Mouse (Mus musculus): Measurements from ENCODE around the gene Ldhb. TPM values are rescaled to one million over a fixed set of nuclear protein-coding genes. Genes with fewer than 3 reads are reported as not detected.
A peak's percentile ranks its signal among the peaks of the same experiment; 100 is the strongest.
"Not testable (repeated sequence)": the region's sequence is repeated elsewhere in the genome, so short reads cannot be mapped to it uniquely, and the experiment has no call there.

Gene Ldhb
- polyA plus RNA-seq, 1 experiment from 2014 or later, result 577 TPM

DNA sequence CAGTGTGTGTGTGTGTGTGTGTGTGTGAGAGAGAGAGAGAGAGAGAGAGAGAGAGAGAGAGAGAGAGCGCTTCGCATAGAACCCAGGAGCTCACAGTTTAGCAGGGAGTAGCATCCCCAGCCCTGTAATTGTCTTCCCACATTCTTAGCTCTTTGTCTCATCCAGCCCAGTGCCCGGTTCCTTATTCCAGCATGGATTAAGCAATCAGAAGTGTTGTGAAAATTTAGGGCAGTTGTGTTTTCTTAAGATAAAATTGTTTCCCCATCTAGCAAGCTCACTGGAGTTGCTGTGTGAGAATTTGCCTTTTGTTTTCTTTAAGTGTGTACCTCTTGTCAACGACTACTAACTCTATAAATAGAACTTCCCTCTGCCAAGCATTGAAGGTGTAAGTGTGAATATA, 906 bp upstream of the Ldhb start:
- no peaks in the 10 kb centered on the region for H3K9me3 ChIP-seq
- H3K36me3 ChIP-seq (replicated peaks), result peaks cover 19% of the 10 kb centered on the region
- 11% methylated on average over 4 of the region's 4 CpGs for WGBS
- no peak for DNase-seq (ENCODE audit: low spot score)
- peak overlapping the region; percentile 84 for H3K27ac ChIP-seq (replicated peaks)
- H3K4me3 ChIP-seq, result peak overlapping the region; percentile 67; the same call in 1 of the 2 replicates
- H3K27me3 ChIP-seq (replicated peaks; ENCODE audit: low read depth, poor library complexity, severe bottlenecking), result peaks cover 37% of the 10 kb centered on the region
- peaks cover 72% of the 10 kb centered on the region for H3K4me1 ChIP-seq

DNA sequence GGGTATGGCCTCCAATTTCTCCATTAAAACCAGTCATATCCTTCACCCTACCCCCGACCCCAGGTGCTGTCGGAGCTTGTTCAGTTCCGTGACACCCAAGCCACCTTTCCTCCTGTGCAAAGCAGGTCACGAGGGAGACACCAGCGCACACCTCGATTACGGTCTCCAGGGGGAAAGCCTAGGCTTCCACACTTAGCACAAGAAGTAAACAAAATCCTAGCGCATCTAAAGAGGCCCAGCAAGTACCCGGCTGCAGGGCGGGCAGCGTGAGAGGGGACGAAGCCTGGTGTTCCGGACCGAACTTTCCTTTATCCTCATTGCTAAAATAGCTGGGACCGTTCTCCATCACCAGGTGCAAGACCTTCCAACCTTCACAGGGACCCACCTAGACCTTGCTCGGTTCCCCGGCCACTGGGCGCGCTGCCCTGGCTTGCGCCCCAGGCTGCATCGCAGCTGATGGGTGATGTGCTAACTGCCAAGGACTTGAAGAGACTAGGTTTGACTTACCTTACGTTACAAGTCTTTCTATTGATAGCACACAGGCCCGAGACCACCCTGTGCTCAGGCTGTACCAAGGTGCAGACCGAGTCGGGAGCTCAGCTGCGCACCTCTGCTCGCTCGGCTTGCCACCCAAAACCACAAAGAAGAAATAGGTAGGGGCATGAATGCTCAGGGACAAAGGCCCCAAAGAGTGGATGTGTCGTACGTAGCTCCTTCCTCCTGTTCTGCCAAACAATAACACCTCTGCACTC, 548 bp downstream of the Ldhb start:
- Histone ChIP-seq H3K27me3 (replicated peaks; ENCODE audit: low read depth, poor library complexity, severe bottlenecking) (peaks cover 31% of the 10 kb centered on the region), H3K9me3 (no peaks in the 10 kb centered on the region), H3K4me3 (peak overlapping the region; percentile 67), H3K4me1 (peaks cover 69% of the 10 kb centered on the region), H3K27ac (replicated peaks) (peak overlapping the region; percentile 84), H3K36me3 (replicated peaks) (peaks cover 34% of the 10 kb centered on the region)
- WGBS, result under 1% methylated on average over 30 of the region's 30 CpGs
- DNase-seq (ENCODE audit: low spot score), result no peak

DNA sequence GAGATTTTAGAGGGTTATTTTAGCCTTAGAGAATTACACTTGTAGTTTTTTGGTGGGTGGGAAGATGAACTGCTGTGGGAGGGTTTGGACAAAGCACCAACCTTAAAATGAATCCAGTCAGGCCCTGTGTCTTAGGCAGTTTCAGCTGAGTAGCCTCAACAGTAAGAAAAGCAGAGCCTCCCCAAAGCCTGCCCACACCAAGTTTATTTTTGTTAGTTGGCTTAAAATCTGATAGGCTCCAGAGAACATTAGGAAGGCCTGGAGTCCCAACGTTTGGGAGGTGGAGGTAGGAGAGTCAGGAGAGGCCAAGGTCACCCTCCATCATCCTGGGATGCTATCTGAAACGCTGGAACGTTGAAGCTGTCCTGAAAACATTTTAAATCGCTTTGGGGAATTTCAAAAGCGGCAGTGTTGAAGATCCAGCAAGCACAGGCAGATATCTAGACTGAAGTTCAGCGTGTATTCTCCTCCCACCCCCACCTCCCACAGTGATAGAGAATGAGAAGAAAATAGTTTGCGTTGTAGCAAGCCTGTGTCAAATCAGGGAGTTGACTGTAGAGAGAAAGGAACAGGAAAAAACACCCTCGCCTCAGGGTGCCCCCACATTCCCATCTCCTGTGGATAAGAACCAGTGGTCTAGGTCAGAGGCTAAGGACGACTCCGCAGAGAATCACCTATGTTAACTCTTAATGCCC, 1.3 kb downstream of the Ldhb start:
- Histone ChIP-seq H3K4me1 (peaks cover 63% of the 10 kb centered on the region), H3K4me3 (peak overlapping the region; percentile 67), H3K36me3 (replicated peaks) (peaks cover 41% of the 10 kb centered on the region), H3K27me3 (replicated peaks; ENCODE audit: low read depth, poor library complexity, severe bottlenecking) (peaks cover 26% of the 10 kb centered on the region), H3K27ac (replicated peaks) (peak overlapping the region; percentile 84), H3K9me3 (no peaks in the 10 kb centered on the region)
- peak; percentile 20 for DNase-seq (ENCODE audit: low spot score)
- WGBS, result 5% methylated on average over 10 of the region's 10 CpGs

DNA sequence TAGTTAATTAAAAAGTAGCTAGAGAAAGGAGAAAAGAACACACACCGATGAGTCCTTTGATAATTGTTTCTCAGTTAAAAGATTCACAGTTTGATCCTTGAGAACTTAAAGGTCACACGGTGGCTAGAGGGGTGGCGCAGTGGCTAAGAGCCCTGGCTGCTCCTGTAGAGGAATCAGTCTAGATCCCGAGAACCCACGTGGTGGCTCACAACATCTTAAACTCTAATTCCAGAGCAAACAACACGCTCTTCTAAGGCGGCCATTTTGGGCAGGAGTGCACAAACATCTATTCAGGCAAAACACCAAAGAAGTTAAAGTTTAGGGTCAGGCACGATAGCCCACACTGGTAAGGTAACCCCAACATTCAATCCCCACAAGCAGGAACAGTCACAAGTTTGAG, 4.2 kb downstream of the Ldhb start:
- Histone ChIP-seq H3K4me3 (peak overlapping the region; percentile 32), H3K4me1 (peaks cover 36% of the 10 kb centered on the region), H3K9me3 (no peaks in the 10 kb centered on the region), H3K36me3 (replicated peaks) (peaks cover 67% of the 10 kb centered on the region), H3K27me3 (replicated peaks; ENCODE audit: low read depth, poor library complexity, severe bottlenecking) (0 out of 2 replicates have a peak, but pooled peaks cover 2% of the 10 kb centered on the region), H3K27ac (replicated peaks) (peak overlapping the region; percentile 57)
- no peak for DNase-seq (ENCODE audit: low spot score)
- WGBS, result 70% methylated on average over 8 of the region's 8 CpGs

DNA sequence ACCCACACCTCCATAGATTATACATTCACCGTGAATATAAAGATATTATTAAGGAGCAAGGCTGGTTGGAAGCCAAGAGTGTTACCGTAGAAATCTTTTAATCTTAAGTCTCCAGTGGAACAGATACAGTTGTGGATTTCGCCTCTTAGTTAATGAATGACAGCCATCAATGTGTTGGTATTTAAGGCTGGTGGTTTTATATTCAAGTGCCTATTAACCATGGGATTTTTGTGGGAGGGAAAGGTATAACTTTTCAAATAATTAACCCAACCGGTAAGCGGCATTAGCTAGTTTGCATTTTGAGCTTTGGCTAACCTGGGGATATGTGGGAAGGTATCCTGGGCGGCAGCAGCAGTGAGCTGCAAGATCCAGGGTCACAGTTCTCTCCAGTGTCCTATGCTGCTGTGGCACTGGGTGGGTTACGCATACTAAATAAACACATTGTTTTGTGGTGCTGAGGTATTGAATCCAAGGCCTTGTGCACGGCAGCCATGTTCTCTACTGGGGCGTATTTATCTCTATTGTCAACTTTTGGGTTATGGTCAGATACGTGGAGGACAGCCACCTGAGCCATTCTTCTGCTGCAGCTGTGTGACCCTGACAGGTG, 5.1 kb downstream of the Ldhb start:
- no peak overlapping the region for H3K4me3 ChIP-seq
- peaks cover 77% of the 10 kb centered on the region for H3K36me3 ChIP-seq (replicated peaks)
- H3K9me3 ChIP-seq, result no peaks in the 10 kb centered on the region
- H3K27me3 ChIP-seq (replicated peaks; ENCODE audit: low read depth, poor library complexity, severe bottlenecking), result no peaks in the 10 kb centered on the region
- H3K27ac ChIP-seq (replicated peaks), result no peak overlapping the region
- no peak for DNase-seq (ENCODE audit: low spot score)
- WGBS, result 93% methylated on average over 10 of the region's 10 CpGs
- H3K4me1 ChIP-seq, result peaks cover 29% of the 10 kb centered on the region

DNA sequence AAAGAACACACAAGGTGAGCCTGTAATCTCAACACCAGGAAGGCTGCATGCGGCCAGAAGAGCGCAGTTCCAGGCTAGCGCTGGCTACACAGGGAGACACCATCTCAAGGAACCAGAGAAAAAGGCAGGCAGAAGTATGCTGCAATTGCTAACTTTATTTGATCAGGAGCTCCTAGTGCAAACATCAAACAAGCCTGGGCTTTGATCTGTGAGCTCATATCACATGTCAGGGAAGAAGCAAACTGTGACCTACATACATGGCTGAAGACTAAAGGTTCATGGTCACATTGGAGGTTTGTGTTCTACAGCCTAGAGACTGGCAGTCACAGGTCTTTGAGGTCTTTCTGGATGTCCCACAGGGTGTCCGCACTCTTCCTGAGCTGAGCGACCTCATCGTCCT, 17.6 kb downstream of the Ldhb start:
- WGBS, result 96% methylated on average over 6 of the region's 6 CpGs
- H3K27ac ChIP-seq (replicated peaks); H3K4me1 ChIP-seq; H3K9me3 ChIP-seq; H3K4me3 ChIP-seq; H3K27me3 ChIP-seq (replicated peaks; ENCODE audit: low read depth, poor library complexity, severe bottlenecking); DNase-seq (ENCODE audit: low spot score): not testable (repeated sequence)
- peaks cover 81% of the 10 kb centered on the region for H3K36me3 ChIP-seq (replicated peaks)

DNA sequence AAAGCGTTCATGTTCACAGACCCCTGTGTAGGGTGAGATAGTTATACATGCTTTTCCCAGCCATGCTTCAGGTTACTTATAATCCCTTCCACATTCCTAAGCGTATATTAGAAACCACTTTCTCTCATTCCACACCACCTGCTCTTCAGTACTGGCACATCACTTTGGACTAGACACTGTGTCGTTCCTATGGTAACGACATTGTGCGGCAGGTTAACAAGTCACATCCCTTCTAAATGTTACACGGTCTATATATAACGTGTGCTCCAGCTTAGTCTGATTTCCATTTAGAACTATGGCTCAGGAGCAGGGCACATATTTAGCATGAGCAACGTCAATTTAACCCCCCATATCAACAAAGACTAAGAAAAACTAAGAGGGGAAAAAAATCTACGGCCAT, 20.1 kb downstream of the Ldhb start:
- H3K4me3 ChIP-seq, result no peak overlapping the region
- no peaks in the 10 kb centered on the region for H3K27me3 ChIP-seq (replicated peaks; ENCODE audit: low read depth, poor library complexity, severe bottlenecking)
- no peak overlapping the region for H3K27ac ChIP-seq (replicated peaks)
- peaks cover 66% of the 10 kb centered on the region for H3K36me3 ChIP-seq (replicated peaks)
- 92% methylated on average over 9 of the region's 9 CpGs for WGBS
- H3K4me1 ChIP-seq, result no peaks in the 10 kb centered on the region
- H3K9me3 ChIP-seq, result no peaks in the 10 kb centered on the region
- DNase-seq (ENCODE audit: low spot score), result no peak

DNA sequence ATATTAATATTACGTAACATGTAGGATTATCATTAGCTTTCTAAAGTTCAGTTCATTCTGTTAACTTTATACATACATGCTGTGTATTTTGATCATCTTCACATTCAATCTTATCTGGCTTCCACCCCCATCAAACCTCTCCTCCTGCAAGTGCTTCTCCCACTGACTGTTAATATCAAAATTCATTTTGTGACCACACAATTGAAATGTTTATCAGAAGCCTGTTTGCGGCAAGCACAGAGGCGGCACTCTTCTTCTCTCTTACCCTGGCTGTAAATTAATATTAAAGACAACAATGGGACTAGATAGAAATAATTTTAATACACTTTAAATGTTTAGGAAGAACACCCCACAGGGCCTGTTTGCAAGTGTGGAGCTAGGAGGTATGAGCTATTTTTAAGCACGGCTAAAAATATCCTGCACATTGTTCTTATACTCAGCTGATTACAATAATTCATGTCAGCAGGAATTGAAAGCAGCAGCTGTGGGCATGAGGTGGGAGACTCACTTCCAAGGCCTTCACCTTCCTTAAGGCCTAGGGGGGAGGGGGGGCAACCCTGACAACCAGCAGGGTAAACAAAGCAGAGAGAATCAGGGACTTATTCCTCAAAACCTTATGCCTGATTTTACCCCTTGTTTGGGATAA, 22.2 kb downstream of the Ldhb start:
- no peak for DNase-seq (ENCODE audit: low spot score)
- no peaks in the 10 kb centered on the region for H3K27me3 ChIP-seq (replicated peaks; ENCODE audit: low read depth, poor library complexity, severe bottlenecking)
- H3K9me3 ChIP-seq, result no peaks in the 10 kb centered on the region
- no peak overlapping the region for H3K4me3 ChIP-seq
- H3K27ac ChIP-seq (replicated peaks), result no peak overlapping the region
- WGBS, result 93% methylated on average over 4 of the region's 4 CpGs
- peaks cover 45% of the 10 kb centered on the region for H3K36me3 ChIP-seq (replicated peaks)
- H3K4me1 ChIP-seq, result no peaks in the 10 kb centered on the region

DNA sequence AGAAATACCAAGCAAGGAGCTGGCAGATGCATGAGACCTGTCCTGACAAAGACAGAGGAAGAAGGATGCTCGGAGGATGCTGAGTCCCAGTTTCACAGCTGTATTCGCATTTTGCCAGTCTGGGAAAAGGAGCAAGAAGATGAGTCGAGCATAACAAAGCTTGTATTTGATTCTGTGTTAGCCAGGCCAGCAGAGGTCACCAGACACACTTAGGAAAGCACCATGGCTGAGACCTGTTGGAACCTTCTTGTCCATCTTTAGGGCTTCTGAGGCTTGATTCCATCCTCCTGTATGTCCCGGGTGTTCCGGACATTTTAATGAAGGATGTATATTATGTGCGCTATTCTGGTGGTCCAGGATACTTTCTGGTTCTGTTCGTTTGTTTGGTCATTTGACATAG, 30.5 kb downstream of the Ldhb start:
- H3K27me3 ChIP-seq (replicated peaks; ENCODE audit: low read depth, poor library complexity, severe bottlenecking), result no peaks in the 10 kb centered on the region
- DNase-seq (ENCODE audit: low spot score), result no peak
- H3K36me3 ChIP-seq (replicated peaks), result no peaks in the 10 kb centered on the region
- H3K9me3 ChIP-seq, result no peaks in the 10 kb centered on the region
- no peaks in the 10 kb centered on the region for H3K4me1 ChIP-seq
- H3K4me3 ChIP-seq, result no peak overlapping the region
- 81% methylated on average over 7 of the region's 7 CpGs for WGBS
- H3K27ac ChIP-seq (replicated peaks), result no peak overlapping the region

DNA sequence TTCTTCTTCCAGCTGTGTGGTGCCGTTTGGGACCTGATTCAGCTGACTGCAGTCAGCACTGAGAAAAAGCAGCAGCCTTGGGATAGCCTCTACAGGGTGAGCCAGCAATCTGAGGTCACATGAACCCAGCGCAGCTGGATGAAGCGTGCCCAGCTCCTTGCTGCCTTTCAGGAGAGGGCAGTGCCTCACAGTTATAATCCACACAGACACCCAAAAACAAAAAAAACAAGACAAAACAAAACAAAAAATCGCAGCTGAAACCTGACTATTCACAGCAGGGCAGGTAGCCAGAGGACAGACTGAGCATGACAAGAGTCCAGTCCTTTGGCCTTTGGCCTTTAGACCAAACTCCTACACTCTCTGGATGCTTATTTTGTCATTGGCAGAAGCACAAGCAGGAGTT, 35.0 kb downstream of the Ldhb start, which contains the start of gene Gys2:
Gene Gys2, minus strand, starts transcription at position 309 of the 403 bp plus-strand sequence.
- Histone ChIP-seq H3K9me3 (no peaks in the 10 kb centered on the region), H3K27me3 (replicated peaks; ENCODE audit: low read depth, poor library complexity, severe bottlenecking) (no peaks in the 10 kb centered on the region), H3K4me1 (no peaks in the 10 kb centered on the region), H3K4me3 (no peak within 1 kb of the TSS), H3K36me3 (replicated peaks) (no peaks in the 10 kb centered on the region), H3K27ac (replicated peaks) (no peak within 1 kb of the TSS)
- no peak for DNase-seq (ENCODE audit: low spot score)
- 67% methylated on average over 4 of the region's 4 CpGs for WGBS

DNA sequence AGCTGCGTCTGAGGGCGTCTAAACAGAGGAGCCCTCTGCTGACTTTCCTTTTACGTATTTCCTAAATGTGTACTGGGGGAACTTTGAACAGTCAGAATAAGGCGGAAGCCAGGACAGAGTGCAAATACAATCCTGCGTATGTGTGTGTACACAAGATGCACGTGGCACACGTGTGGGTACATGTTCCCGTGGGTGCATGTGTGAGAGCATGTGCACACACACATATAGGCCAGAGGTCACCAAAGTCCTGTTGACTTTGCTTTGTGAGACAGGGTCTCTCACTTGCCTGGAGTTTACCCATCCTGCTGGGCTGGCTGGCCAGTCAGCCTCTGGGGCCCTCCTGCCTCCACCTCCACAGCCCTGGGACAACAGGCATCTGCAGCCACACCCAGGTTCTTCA, 36.6 kb downstream of the Ldhb start:
- WGBS, result 87% methylated on average over 8 of the region's 8 CpGs
- Histone ChIP-seq H3K27ac (replicated peaks) (no peak overlapping the region), H3K9me3 (no peaks in the 10 kb centered on the region), H3K4me1 (no peaks in the 10 kb centered on the region), H3K36me3 (replicated peaks) (no peaks in the 10 kb centered on the region), H3K4me3 (no peak overlapping the region), H3K27me3 (replicated peaks; ENCODE audit: low read depth, poor library complexity, severe bottlenecking) (no peaks in the 10 kb centered on the region)
- no peak for DNase-seq (ENCODE audit: low spot score)

DNA sequence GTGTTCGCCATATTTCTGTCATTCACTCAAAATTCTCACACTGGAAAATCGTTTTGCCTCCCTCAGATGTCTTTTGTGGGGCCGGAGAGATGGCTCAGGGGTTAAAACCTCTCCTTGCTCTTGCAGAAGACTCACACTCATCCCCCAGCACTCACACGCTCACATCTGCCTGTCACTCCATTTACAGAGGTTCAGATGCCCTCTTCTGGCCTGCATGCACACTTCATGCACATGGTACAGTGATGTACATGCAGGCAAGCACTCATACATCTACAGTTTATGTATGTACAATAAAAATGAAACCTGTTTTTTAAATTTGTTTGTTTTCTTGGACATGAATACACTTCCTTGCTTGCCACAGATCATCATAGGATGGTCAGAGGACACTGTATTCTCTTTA, 38.2 kb downstream of the Ldhb start:
- Histone ChIP-seq H3K27me3 (replicated peaks; ENCODE audit: low read depth, poor library complexity, severe bottlenecking) (no peaks in the 10 kb centered on the region), H3K36me3 (replicated peaks) (no peaks in the 10 kb centered on the region), H3K4me3 (no peak overlapping the region), H3K9me3 (no peaks in the 10 kb centered on the region), H3K27ac (replicated peaks) (no peak overlapping the region), H3K4me1 (no peaks in the 10 kb centered on the region)
- 63% methylated on average over 4 of the region's 4 CpGs for WGBS
- DNase-seq (ENCODE audit: low spot score), result peak; percentile 14

All from embryonic facial prominence, embryonic 10.5 days (tissue).